Mouse (Mus musculus) E14TG2a.4 (cell line): ENCODE measurements around the gene Gas2l3.

ENCODE experiments used
- CTCF ChIP-seq: conservative IDR thresholded peaks from 2 replicates; pipeline ENCODE4 v1.5.1; 2014; ENCODE audit warnings: low read length
- POU5F1 ChIP-seq: IDR thresholded peaks from 2 replicates; pipeline ENCODE4 v1.6.1; 2014; ENCODE audit warnings: low read length, borderline replicate concordance

DNA sequence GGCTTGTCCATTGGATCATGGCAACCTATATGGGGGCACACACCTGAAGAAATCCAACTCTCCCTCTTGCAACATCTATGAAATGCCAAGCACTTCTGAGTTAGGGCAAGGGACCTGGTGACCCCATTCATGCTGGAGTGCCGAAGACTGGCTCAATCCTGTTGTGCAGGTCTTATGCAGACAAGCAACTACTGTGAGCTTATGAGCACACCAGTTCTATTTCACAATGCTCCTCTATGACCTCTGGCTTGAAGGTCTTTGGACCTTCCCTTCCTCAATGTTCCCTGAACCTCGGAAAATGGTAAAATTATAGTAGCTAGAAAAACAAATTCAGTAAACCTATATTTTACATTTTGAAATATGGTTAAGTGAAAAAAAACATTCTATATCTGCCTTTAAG is 25.8 kb downstream of the Gas2l3 start:
- TF ChIP-seq CTCF (no peak), POU5F1 (no peak)
